Mouse (Mus musculus) forebrain, embryonic 14.5 days (tissue): Measurements from ENCODE around the gene Hipk3. TPM values are rescaled to one million over a fixed set of nuclear protein-coding genes. Genes with fewer than 3 reads are reported as not detected.

Source experiments
- ATAC-seq: fragments of 200-750 bp; cut with Nextera tagmentation; 2 replicates; pipeline ENCODE4 v1.8.0; 2017; ENCODE audit warnings: mild to moderate bottlenecking, moderate library complexity
- DNase-seq: peaks from one replicate; pipeline ENCODE4 v3.0.0-alpha.2; 2015; ENCODE audit warnings: low spot score
- H3K27ac ChIP-seq: fragments of 300-500 bp; sonication (generic); 2 replicates; pipeline ENCODE4 v1.5.1; 2014; ENCODE audit warnings: low read depth, mild to moderate bottlenecking, control low read depth, low read length, moderate library complexity
- H3K27me3 ChIP-seq: fragments of 300-500 bp; sonication (generic); replicated peaks from 2 replicates; pipeline ENCODE4 v1.6.1; 2014; ENCODE audit warnings: low read length, control low read depth, mixed read lengths; ENCODE audit not compliant: control insufficient read depth, insufficient read depth
- H3K36me3 ChIP-seq: fragments of 300-500 bp; sonication (generic); 2 replicates; pipeline ENCODE4 v1.6.1; 2014; ENCODE audit warnings: low read length, control low read depth; ENCODE audit not compliant: control insufficient read depth, insufficient read depth
- H3K4me1 ChIP-seq: fragments of 300-500 bp; sonication (generic); 2 replicates; pipeline ENCODE4 v1.6.1; 2014; ENCODE audit warnings: antibody characterized with exemption, low read length, control low read depth; ENCODE audit not compliant: control insufficient read depth, insufficient read depth
- H3K4me2 ChIP-seq: fragments of 300-500 bp; sonication (generic); 2 replicates; pipeline ENCODE4 v1.6.1; 2014; ENCODE audit warnings: mild to moderate bottlenecking, control low read depth, low read length
- H3K4me3 ChIP-seq: fragments of 300-500 bp; sonication (generic); 2 replicates; pipeline ENCODE4 v1.5.1; 2014; ENCODE audit warnings: low read depth, low read length, control low read depth
- H3K9ac ChIP-seq: fragments of 300-500 bp; sonication (generic); 2 replicates; pipeline ENCODE4 v1.6.1; 2014; ENCODE audit warnings: mild to moderate bottlenecking, low read length, control low read depth, moderate library complexity
- H3K9me3 ChIP-seq: fragments of 300-500 bp; sonication (generic); replicated peaks from 2 replicates; pipeline ENCODE4 v1.6.1; 2016; ENCODE audit warnings: low read length, control low read depth, mixed read lengths; ENCODE audit not compliant: control insufficient read depth
- WGBS: fragments of 180-500 bp; shearing (Covaris S2); extraction: QIAGEN DNeasy Blood & Tissue Kit; methylation state at CpG from one replicate; pipeline ENCODE4 v1.1.7; 2014; 5-methylcytosine and 5-hydroxymethylcytosine counted together
- microRNA counts: library from miRNA; unstranded; fragments of <30 nt; microRNA quantifications from one replicate; lab custom pipeline; 2016
- microRNA-seq: library from miRNA; unstranded; fragments of <30 nt; microRNA quantifications from one replicate; pipeline ENCODE4, GENCODE M21; 2016
- polyA plus RNA-seq: library from polyadenylated mRNA; unstranded; fragments of >200 nt; fragmentation: Nextera tagmentation; extraction: Ambion mirVana; gene quantifications from 2 replicates; pipeline ENCODE4 v1.2.1, GENCODE M21; 2014

Gene Hipk3
- polyA plus RNA-seq, 1 experiment from 2014 or later = 6.5 TPM

GRCm38 (mm10) chr2:104378791-104379190 is 115.5 kb downstream of the Hipk3 start:
- Histone ChIP-seq H3K27ac (no peak overlapping the region), H3K4me3 (no peak overlapping the region), H3K9me3 (no peaks in the 10 kb centered on the region), H3K36me3 (no peaks in the 10 kb centered on the region), H3K27me3 (no peaks in the 10 kb centered on the region), H3K9ac (0 out of 2 replicates have a peak overlapping the region, but pooled peaks have one; percentile 21), H3K4me2 (no peak overlapping the region), H3K4me1 (peaks cover 5% of the 10 kb centered on the region; the same call in 1 of the 2 replicates)
- 6% methylated on average over 3 of the region's 3 CpGs for whole genome bisulfite sequencing
- ATAC-seq = no peak
- DNase-seq = no peak

- Histone ChIP-seq H3K27me3 (no peaks in the 10 kb centered on the region), H3K27ac (no peak overlapping the region), H3K9me3 (no peaks in the 10 kb centered on the region), H3K9ac (no peak overlapping the region), H3K4me3 (no peak overlapping the region), H3K36me3 (no peaks in the 10 kb centered on the region), H3K4me2 (no peak overlapping the region), H3K4me1 (peaks cover 5% of the 10 kb centered on the region; the same call in 1 of the 2 replicates)
- DNase-seq (no peak), ATAC-seq (no peak)
- 66% methylated on average over 2 of the region's 2 CpGs for WGBS
These were observed 116.3 kb downstream of the Hipk3 start for GRCm38 (mm10) chr2:104377990-104378389.

MicroRNAs encoded within 50 kb of the gene (microRNA counts, 519-probe panel; counts per million panel counts)
- not detected for microRNA mmu-miR-1902 (lab: Ali Mortazavi, UCI)

Small RNA genes within 50 kb of the gene (microRNA-seq; reads per million reads assigned to microRNA genes)
- gene Mir1902 = not detected

Other genes with a start within 250 kb of the Hipk3 start
- 7.9 and 11.6 TPM in 2 replicates for gene D430041D05Rik, start 83.4 kb downstream of the Hipk3 start, polyA plus RNA-seq
- 75.2 and 92.5 TPM in 2 replicates for gene Cstf3, start 96.1 kb upstream of the Hipk3 start, polyA plus RNA-seq
- gene Tcp11l1, start 217.7 kb upstream of the Hipk3 start, polyA plus RNA-seq = 43.8 and 52.7 TPM in 2 replicates
- not detected in 2 replicates for gene Pin1rt1, start 221.9 kb upstream of the Hipk3 start, polyA plus RNA-seq
- 3.6 and 3.8 TPM in 2 replicates for gene Depdc7, start 248.4 kb upstream of the Hipk3 start, polyA plus RNA-seq